Mouse (Mus musculus): ENCODE measurements at regions not wholly inside any gene's neighbourhood (a gene's known extent, or its start where the extent isn't known, plus 50 kb on each side); places are given as distances from the start of the nearest gene placed in this dataset.

DNA sequence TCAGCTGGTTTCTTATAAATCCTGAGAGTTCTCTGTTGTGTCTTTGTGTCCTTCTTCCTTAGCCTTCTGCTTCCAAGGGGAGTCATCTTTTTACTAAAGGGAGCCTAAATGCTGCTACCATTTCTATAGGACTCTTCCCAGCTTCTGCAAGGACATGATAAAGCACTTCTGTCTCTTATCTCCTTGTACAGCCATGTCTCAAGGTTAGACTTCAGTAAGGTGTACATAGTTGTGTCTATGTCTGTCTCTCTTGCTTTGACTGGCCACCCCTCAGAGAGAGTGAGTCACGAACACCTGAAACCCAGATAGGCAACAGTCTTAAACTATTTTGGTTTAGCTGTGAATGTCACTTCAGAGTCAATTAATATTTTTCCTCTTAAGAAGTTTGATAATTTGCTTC is 353.0 kb downstream of the Btg1 start:
- DNase-seq (ENCODE audit: low read depth in 1 of 2, low spot score in 2 of 2), result no peak
- Histone ChIP-seq H3K36me3 (ENCODE audit: control insufficient read depth, insufficient read depth, low read length) (no peaks in the 10 kb centered on the region), H3K27me3 (ENCODE audit: control insufficient read depth, insufficient read depth, low read length) (no peaks in the 10 kb centered on the region), H3K27ac (ENCODE audit: insufficient read depth, low read length) (no peak overlapping the region), H3K4me1 (ENCODE audit: control insufficient read depth, insufficient read depth, insufficient read length) (no peaks in the 10 kb centered on the region), H3K4me3 (ENCODE audit: extremely low read depth, insufficient read depth, insufficient read length) (no peak overlapping the region)
- WGBS, result 93% methylated on average over 1 of the region's 1 CpGs
- no peak for TF ChIP-seq POLR2A (IDR thresholded peaks at IDR 0.05; ENCODE audit: low read depth, low read length)
- TF ChIP-seq CTCF (IDR thresholded peaks at IDR 0.05; ENCODE audit: extremely low read depth, insufficient read depth, insufficient read length, insufficient replicate concordance), result no peak

DNA sequence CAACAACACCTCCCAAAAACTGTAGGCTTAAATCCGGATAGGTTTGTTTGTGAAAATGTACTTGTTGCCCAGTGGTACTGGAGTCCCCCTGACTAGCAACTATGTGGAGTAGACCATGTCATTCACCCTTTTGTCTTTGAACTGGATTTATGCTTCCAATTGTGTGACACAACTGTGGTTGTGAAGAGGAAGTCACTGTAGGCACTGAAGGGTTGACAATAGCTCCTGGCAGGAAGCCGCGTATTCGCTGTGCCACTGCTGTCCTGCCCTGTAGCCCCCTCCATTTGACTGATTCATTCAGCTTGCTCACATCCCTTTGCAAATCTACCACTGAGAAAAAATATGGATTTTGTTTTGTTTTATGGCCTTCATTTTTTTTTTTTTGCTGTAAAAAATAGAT is 353.9 kb downstream of the Btg1 start:
- no peaks in the 10 kb centered on the region for H3K27me3 ChIP-seq (ENCODE audit: control insufficient read depth, insufficient read depth, low read length)
- H3K27ac ChIP-seq (ENCODE audit: insufficient read depth, low read length), result no peak overlapping the region
- no peaks in the 10 kb centered on the region for H3K36me3 ChIP-seq (ENCODE audit: control insufficient read depth, insufficient read depth, low read length)
- TF ChIP-seq CTCF (IDR thresholded peaks at IDR 0.05; ENCODE audit: extremely low read depth, insufficient read depth, insufficient read length, insufficient replicate concordance) (no peak), POLR2A (IDR thresholded peaks at IDR 0.05; ENCODE audit: low read depth, low read length) (no peak)
- no peaks in the 10 kb centered on the region for H3K4me1 ChIP-seq (ENCODE audit: control insufficient read depth, insufficient read depth, insufficient read length)
- 65% methylated on average over 4 of the region's 4 CpGs for WGBS
- no peak overlapping the region for H3K4me3 ChIP-seq (ENCODE audit: extremely low read depth, insufficient read depth, insufficient read length)
- DNase-seq (ENCODE audit: low read depth in 1 of 2, low spot score in 2 of 2), result no peak

DNA sequence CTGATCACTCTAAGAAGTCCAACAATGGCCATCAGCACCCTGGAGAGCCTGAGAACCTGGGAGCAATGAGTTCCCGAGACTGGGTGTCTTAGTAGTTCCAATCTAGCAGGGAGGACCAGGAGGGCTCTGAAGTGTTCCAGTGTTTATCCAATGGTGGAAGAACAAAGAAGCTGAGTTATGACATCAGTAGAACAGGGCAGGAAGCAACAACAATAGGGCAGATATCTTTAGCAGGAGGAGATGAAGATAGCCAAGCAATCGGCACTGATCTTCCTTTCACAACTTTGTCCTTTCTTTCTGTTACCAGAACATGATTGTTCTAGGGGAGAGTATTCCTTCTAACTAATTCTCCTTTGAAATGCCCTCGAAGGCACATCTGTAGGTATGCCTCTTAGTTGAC is 355.0 kb downstream of the Btg1 start:
- 76% methylated on average over 3 of the region's 3 CpGs for WGBS
- no peaks in the 10 kb centered on the region for H3K4me1 ChIP-seq (ENCODE audit: control insufficient read depth, insufficient read depth, insufficient read length)
- H3K4me3 ChIP-seq (ENCODE audit: extremely low read depth, insufficient read depth, insufficient read length), result no peak overlapping the region
- no peaks in the 10 kb centered on the region for H3K36me3 ChIP-seq (ENCODE audit: control insufficient read depth, insufficient read depth, low read length)
- H3K27ac ChIP-seq (ENCODE audit: insufficient read depth, low read length), result no peak overlapping the region
- TF ChIP-seq CTCF (IDR thresholded peaks at IDR 0.05; ENCODE audit: extremely low read depth, insufficient read depth, insufficient read length, insufficient replicate concordance) (no peak), POLR2A (IDR thresholded peaks at IDR 0.05; ENCODE audit: low read depth, low read length) (no peak)
- no peaks in the 10 kb centered on the region for H3K27me3 ChIP-seq (ENCODE audit: control insufficient read depth, insufficient read depth, low read length)
- DNase-seq (ENCODE audit: low read depth in 1 of 2, low spot score in 2 of 2), result no peak

DNA sequence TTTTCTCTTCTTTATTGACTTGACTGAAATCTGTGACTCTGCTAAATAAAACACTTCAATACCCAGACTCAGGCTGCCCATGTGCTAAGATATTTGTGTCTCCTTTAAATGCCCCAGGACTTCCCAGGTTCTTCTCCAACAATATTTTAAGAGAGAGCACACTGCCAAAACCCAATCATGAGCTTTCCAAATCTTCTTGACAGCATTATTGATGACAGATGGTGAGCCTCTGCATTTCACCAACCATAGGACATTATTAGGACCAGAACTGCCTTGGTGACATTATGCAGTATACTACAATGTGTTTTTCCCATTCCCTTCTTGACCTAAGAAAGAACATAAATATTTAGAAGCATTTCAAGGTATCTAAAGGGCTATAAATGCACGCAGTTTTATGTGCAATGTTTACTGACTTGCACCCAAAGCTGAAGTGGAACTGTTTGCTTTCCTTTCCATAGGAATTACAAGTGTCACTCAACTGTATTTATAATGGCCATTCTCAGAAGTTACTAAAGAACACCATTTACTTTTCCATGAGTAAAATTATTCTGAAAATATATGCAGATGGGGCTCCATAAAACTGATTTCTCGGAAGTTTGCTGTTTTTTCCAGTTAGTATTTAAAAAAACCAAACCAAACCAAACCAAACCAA is 357.6 kb downstream of the Btg1 start:
- no peak for TF ChIP-seq POLR2A (IDR thresholded peaks at IDR 0.05; ENCODE audit: low read depth, low read length)
- TF ChIP-seq CTCF (IDR thresholded peaks at IDR 0.05; ENCODE audit: extremely low read depth, insufficient read depth, insufficient read length, insufficient replicate concordance), result no peak
- DNase-seq (ENCODE audit: low read depth in 1 of 2, low spot score in 2 of 2), result no peak
- WGBS, result 86% methylated on average over 2 of the region's 2 CpGs
- H3K4me3 ChIP-seq (ENCODE audit: extremely low read depth, insufficient read depth, insufficient read length), result no peak overlapping the region
- no peaks in the 10 kb centered on the region for H3K4me1 ChIP-seq (ENCODE audit: control insufficient read depth, insufficient read depth, insufficient read length)
- H3K36me3 ChIP-seq (ENCODE audit: control insufficient read depth, insufficient read depth, low read length), result no peaks in the 10 kb centered on the region
- H3K27me3 ChIP-seq (ENCODE audit: control insufficient read depth, insufficient read depth, low read length), result no peaks in the 10 kb centered on the region
- no peak overlapping the region for H3K27ac ChIP-seq (ENCODE audit: insufficient read depth, low read length)

DNA sequence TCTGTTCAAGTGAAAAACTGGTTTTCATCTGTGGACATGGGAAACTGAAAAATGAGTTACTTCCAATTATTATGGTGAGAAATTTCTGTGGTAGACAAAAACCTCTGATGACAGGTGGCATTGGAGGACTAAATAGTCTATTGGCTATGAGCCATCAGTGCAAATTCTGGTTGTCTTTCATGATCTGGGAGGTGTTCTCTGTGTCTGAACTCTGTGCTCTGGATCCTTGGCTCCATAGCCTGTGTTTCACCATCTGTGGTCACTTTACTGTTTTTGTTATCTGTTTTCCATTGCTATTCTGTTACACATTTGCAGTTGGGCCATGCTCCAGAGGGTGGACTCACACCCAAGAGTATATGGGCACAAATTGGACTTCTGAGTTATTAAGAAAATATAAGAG is 359.9 kb downstream of the Btg1 start:
- no peak overlapping the region for H3K27ac ChIP-seq (ENCODE audit: insufficient read depth, low read length)
- no peak for DNase-seq (ENCODE audit: low read depth in 1 of 2, low spot score in 2 of 2)
- TF ChIP-seq POLR2A (IDR thresholded peaks at IDR 0.05; ENCODE audit: low read depth, low read length) (no peak), CTCF (IDR thresholded peaks at IDR 0.05; ENCODE audit: extremely low read depth, insufficient read depth, insufficient read length, insufficient replicate concordance) (no peak)
- no peak overlapping the region for H3K4me3 ChIP-seq (ENCODE audit: extremely low read depth, insufficient read depth, insufficient read length)
- no peaks in the 10 kb centered on the region for H3K36me3 ChIP-seq (ENCODE audit: control insufficient read depth, insufficient read depth, low read length)
- H3K27me3 ChIP-seq (ENCODE audit: control insufficient read depth, insufficient read depth, low read length), result no peaks in the 10 kb centered on the region
- no peaks in the 10 kb centered on the region; the same call in 1 of the 2 replicates for H3K4me1 ChIP-seq (ENCODE audit: control insufficient read depth, insufficient read depth, insufficient read length)

DNA sequence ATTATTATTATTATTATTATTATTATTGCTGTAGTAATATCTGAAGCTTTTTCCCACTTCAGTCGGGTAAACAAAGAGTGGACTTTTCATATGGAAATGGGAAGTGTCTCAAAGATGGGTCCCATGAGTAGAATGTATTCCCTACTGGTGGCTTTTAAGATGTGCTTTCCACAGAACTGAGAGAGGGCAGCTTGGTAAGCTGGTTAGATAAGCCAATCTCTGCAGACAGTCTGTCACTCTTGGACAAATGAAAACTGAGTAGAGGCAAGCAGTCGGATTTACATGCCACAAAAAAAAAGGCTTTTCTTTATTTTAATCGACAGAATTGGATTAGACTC is 363.7 kb downstream of the Btg1 start:
- H3K27me3 ChIP-seq (ENCODE audit: control insufficient read depth, insufficient read depth, low read length), result no peaks in the 10 kb centered on the region
- no peaks in the 10 kb centered on the region; the same call in 1 of the 2 replicates for H3K4me1 ChIP-seq (ENCODE audit: control insufficient read depth, insufficient read depth, insufficient read length)
- 88% methylated on average over 3 of the region's 3 CpGs for WGBS
- H3K4me3 ChIP-seq (ENCODE audit: extremely low read depth, insufficient read depth, insufficient read length), result no peak overlapping the region
- DNase-seq (ENCODE audit: low read depth in 1 of 2, low spot score in 2 of 2), result no peak
- TF ChIP-seq POLR2A (IDR thresholded peaks at IDR 0.05; ENCODE audit: low read depth, low read length), result no peak
- TF ChIP-seq CTCF (IDR thresholded peaks at IDR 0.05; ENCODE audit: extremely low read depth, insufficient read depth, insufficient read length, insufficient replicate concordance), result no peak
- no peaks in the 10 kb centered on the region for H3K36me3 ChIP-seq (ENCODE audit: control insufficient read depth, insufficient read depth, low read length)
- no peak overlapping the region for H3K27ac ChIP-seq (ENCODE audit: insufficient read depth, low read length)

DNA sequence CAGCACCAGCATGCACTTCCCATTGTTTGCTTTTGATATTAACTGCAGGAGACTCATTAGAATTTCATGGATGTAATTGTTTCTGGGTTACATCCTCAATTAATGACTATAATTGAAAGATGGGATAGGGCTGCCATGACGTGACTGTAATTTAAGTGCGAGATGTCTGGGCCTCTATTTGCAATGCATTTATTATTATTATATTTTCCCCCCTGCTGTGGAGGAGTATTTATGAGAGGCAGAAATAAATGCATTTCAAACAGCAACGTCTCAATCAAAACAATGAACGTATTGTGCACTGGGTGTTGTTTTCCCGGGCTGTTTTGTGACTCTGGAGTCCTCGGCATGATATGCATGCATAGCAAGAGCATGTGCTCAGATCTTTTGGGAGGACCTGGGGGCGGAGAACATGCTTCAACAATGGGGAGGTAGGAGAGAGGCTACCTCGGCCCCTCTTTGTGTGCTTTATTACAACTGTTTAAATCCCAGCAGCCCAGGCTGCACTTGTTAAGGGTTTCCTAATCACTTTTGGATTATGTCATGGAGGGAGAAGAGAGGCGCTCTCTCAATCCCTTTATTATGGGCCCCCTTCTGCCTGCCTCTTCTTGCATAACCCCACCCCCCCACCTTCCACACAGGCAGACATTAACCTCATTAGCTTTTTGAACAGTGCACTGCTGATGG is 364.2 kb downstream of the Btg1 start:
- H3K27me3 ChIP-seq (ENCODE audit: control insufficient read depth, insufficient read depth, low read length), result no peaks in the 10 kb centered on the region
- no peak overlapping the region for H3K27ac ChIP-seq (ENCODE audit: insufficient read depth, low read length)
- H3K4me1 ChIP-seq (ENCODE audit: control insufficient read depth, insufficient read depth, insufficient read length), result no peaks in the 10 kb centered on the region; the same call in 1 of the 2 replicates
- H3K4me3 ChIP-seq (ENCODE audit: extremely low read depth, insufficient read depth, insufficient read length), result no peak overlapping the region
- no peaks in the 10 kb centered on the region for H3K36me3 ChIP-seq (ENCODE audit: control insufficient read depth, insufficient read depth, low read length)
- DNase-seq (ENCODE audit: low read depth in 1 of 2, low spot score in 2 of 2), result no peak
- TF ChIP-seq POLR2A (IDR thresholded peaks at IDR 0.05; ENCODE audit: low read depth, low read length), result no peak
- no peak for TF ChIP-seq CTCF (IDR thresholded peaks at IDR 0.05; ENCODE audit: extremely low read depth, insufficient read depth, insufficient read length, insufficient replicate concordance)
- 89% methylated on average over 9 of the region's 9 CpGs for WGBS
